ENCODE assay signal across 14 mouse cellular contexts in genomic region chr1:154532987-154533940, GRCm38 (mm10).
DNase-seq lines count a peak whose midpoint lies in the region; ATAC-seq and TF ChIP-seq lines count a peak whose summit lies in the region.
"Had no signal": no experiment of that assay in that cellular context is flagged by ENCODE, and none has a peak within 500 bp of the region (broad histone marks: within the 10 kb centered on the region; RNA-seq: fewer than 3 reads in every experiment).

No protein-coding gene starts in this region.

- H3K9ac ChIP-seq in forebrain, embryonic 16.5 days (replicated peaks; ENCODE audit: low read depth, low read length), result no peak overlapping the region
- H3K9ac ChIP-seq in neural tube, embryonic 15.5 days (replicated peaks), result no peak overlapping the region
- H3K9ac ChIP-seq in lung, postnatal 0 days (replicated peaks; ENCODE audit: low read depth), result no peak overlapping the region
- H3K9ac ChIP-seq: heart, embryonic 12.5 days; liver, embryonic 15.5 days had no signal

- no peaks in the 10 kb centered on the region for H3K9me3 ChIP-seq in forebrain, embryonic 16.5 days (ENCODE audit: control insufficient read depth, low read length)
- no peaks in the 10 kb centered on the region for H3K9me3 ChIP-seq in neural tube, embryonic 15.5 days (replicated peaks)
- no peaks in the 10 kb centered on the region for H3K9me3 ChIP-seq in lung, postnatal 0 days (ENCODE audit: low read length)
- H3K9me3 ChIP-seq: heart, embryonic 12.5 days; limb, embryonic 10.5 days; liver, embryonic 15.5 days had no signal

- H3K4me3 ChIP-seq in forebrain, embryonic 16.5 days (replicated peaks; ENCODE audit: low read length), result no peak overlapping the region
- H3K4me3 ChIP-seq in neural tube, embryonic 15.5 days (replicated peaks), result no peak overlapping the region
- H3K4me3 ChIP-seq in lung, postnatal 0 days (ENCODE audit: low read depth, low read length), result no peak overlapping the region
- H3K4me3 ChIP-seq: heart, embryonic 12.5 days; limb, embryonic 10.5 days; liver, embryonic 15.5 days had no signal

- H3K36me3 ChIP-seq in forebrain, embryonic 16.5 days (ENCODE audit: control insufficient read depth, insufficient read depth), result no peaks in the 10 kb centered on the region
- no peaks in the 10 kb centered on the region for H3K36me3 ChIP-seq in neural tube, embryonic 15.5 days
- no peaks in the 10 kb centered on the region for H3K36me3 ChIP-seq in lung, postnatal 0 days (ENCODE audit: insufficient read depth, low read length)
- H3K36me3 ChIP-seq: heart, embryonic 12.5 days; limb, embryonic 10.5 days; liver, embryonic 15.5 days had no signal

- TF ChIP-seq CTCF in lung, postnatal 0 days (IDR thresholded peaks at IDR 0.05), result no peak

- 51% methylated on average over 11 of the region's 11 CpGs for WGBS in forebrain, embryonic 16.5 days
- WGBS in neural tube, embryonic 15.5 days, result 58% methylated on average over 11 of the region's 11 CpGs
- WGBS in lung, postnatal 0 days, result 62% methylated on average over 11 of the region's 11 CpGs

- peaks cover 15% of the 10 kb centered on the region for H3K4me1 ChIP-seq in forebrain, embryonic 16.5 days (replicated peaks; ENCODE audit: control insufficient read depth, insufficient read depth, low read length)
- peaks cover 13% of the 10 kb centered on the region for H3K4me1 ChIP-seq in neural tube, embryonic 15.5 days
- H3K4me1 ChIP-seq in lung, postnatal 0 days (ENCODE audit: insufficient read depth, low read depth, low read length), result no peaks in the 10 kb centered on the region
- H3K4me1 ChIP-seq: heart, embryonic 12.5 days; liver, embryonic 15.5 days had no signal

- TF ChIP-seq EP300 in lung, postnatal 0 days (IDR thresholded peaks at IDR 0.05), result no peak

- no peak overlapping the region for H3K27ac ChIP-seq in forebrain, embryonic 16.5 days (ENCODE audit: low read length)
- peak overlapping the region; percentile 49 for H3K27ac ChIP-seq in neural tube, embryonic 15.5 days (replicated peaks)
- no peak overlapping the region for H3K27ac ChIP-seq in lung, postnatal 0 days (ENCODE audit: low read length)
- H3K27ac ChIP-seq: limb, embryonic 10.5 days; liver, embryonic 15.5 days; macrophage had no signal

- ATAC-seq in forebrain, embryonic 16.5 days, result peak; percentile 59
- peak; percentile 65 for ATAC-seq in neural tube, embryonic 15.5 days (ENCODE audit: low FRiP score)
- ATAC-seq in lung, postnatal 0 days, result no peak

- no peaks in the 10 kb centered on the region for H3K27me3 ChIP-seq in forebrain, embryonic 16.5 days (replicated peaks; ENCODE audit: control insufficient read depth, insufficient read depth, low read length)
- no peaks in the 10 kb centered on the region for H3K27me3 ChIP-seq in neural tube, embryonic 15.5 days (replicated peaks)
- no peaks in the 10 kb centered on the region for H3K27me3 ChIP-seq in lung, postnatal 0 days (replicated peaks; ENCODE audit: insufficient read depth, low read length)
- H3K27me3 ChIP-seq: heart, embryonic 12.5 days; liver, embryonic 15.5 days had no signal

- H3K4me2 ChIP-seq in forebrain, embryonic 16.5 days (ENCODE audit: low read length), result no peak overlapping the region; the same call in 1 of the 2 replicates
- H3K4me2 ChIP-seq in neural tube, embryonic 15.5 days, result no peak overlapping the region
- H3K4me2 ChIP-seq in lung, postnatal 0 days (replicated peaks; ENCODE audit: low read depth, low read length), result no peak overlapping the region
- H3K4me2 ChIP-seq: heart, embryonic 12.5 days; liver, embryonic 15.5 days had no signal

- peak; percentile 30 to 77 for DNase-seq in layer of hippocampus, adult 18-20 months (ENCODE audit: low spot score in 2 of 2)
- no peak for DNase-seq in layer of hippocampus, adult 9-10 months (ENCODE audit: low spot score)
- DNase-seq in brain, embryonic 18.5 days (ENCODE audit: low read depth, low spot score), result peak; percentile 36
- DNase-seq in lung, postnatal 0 days (ENCODE audit: low spot score), result no peak
- DNase-seq in c-Kit-positive CD71-positive TER-119-positive erythroid progenitor cells, embryonic 14.5 days (ENCODE audit: low spot score), result no peak
- DNase-seq: adrenal gland, adult 8-10 months; cerebellum, adult 18-20 months; gastrocnemius, postnatal 14 days had no signal

Comparison
In these comparisons a context has a peak if more than half of its experiments do, and no peak if none do; other contexts are left out.
1. DNase-seq: peak in layer of hippocampus, adult 18-20 months (2 of 2) and brain, embryonic 18.5 days (single experiment); none in layer of hippocampus, adult 9-10 months (single experiment), lung, postnatal 0 days (single experiment) and c-Kit-positive CD71-positive TER-119-positive erythroid progenitor cells, embryonic 14.5 days (single experiment).